Mouse (Mus musculus): Measurements from ENCODE around the gene Prl3d2.

DNA sequence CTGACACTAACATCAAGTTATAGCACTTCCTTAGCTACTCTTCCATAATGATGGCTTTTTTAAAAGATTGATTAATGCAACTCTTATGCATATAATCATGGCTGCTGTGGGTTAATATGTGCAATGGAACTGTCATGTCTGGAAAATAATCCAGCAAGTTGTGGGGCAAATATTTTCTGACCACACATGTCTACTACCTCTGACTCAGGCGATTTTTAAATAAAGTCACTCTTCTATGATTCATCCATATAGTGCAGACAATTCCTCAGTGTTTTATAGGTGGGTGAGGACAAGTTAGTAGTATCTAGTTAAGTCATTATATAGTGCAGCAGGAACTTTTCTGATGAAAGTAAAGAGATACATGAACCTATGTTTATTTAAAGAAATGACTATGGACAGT is 26.8 kb downstream of the Prl3d2 start:
- no peak for TF ChIP-seq CTCF (IDR thresholded peaks at IDR 0.05; ENCODE audit: extremely low read depth, insufficient read depth, low read length)
- TF ChIP-seq POLR2A (IDR thresholded peaks at IDR 0.05; ENCODE audit: extremely low read depth, insufficient read depth, low read length) = no peak
